21 mouse cellular contexts compared by ENCODE assay signal in genomic region chr3:32856362-32857107, GRCm38 (mm10).
"Had no signal": no experiment of that assay in that cellular context is flagged by ENCODE, and none has a peak within 500 bp of the region (broad histone marks: within the 10 kb centered on the region; RNA-seq: fewer than 3 reads in every experiment).

No protein-coding gene starts in this region.

- H3K4me2 ChIP-seq: intestine, embryonic 15.5 days; limb, embryonic 13.5 days; liver, embryonic 12.5 days; liver, embryonic 15.5 days; lung, embryonic 15.5 days; midbrain, embryonic 11.5 days; stomach, embryonic 15.5 days had no signal

- H3K9me3 ChIP-seq: intestine, embryonic 15.5 days; limb, embryonic 10.5 days; limb, embryonic 13.5 days; liver, embryonic 12.5 days; liver, embryonic 15.5 days; lung, embryonic 15.5 days; stomach, embryonic 15.5 days had no signal

- H3K4me3 ChIP-seq: intestine, embryonic 15.5 days; layer of hippocampus, adult 2 months; limb, embryonic 10.5 days; limb, embryonic 13.5 days; liver, embryonic 12.5 days; liver, embryonic 15.5 days; lung, embryonic 15.5 days; megakaryocyte, embryonic 14.5 days; stomach, embryonic 15.5 days had no signal

- DNase-seq: kidney, adult 11 months; kidney, postnatal 10 days; layer of hippocampus, adult 9-11 months; liver; lung, adult 18-20 months; lung, postnatal 10 days; lung, postnatal 36 days; midbrain, embryonic 14.5 days; thymus, adult 18-20 months; thymus, postnatal 14 days; thymus, postnatal 4 days had no signal

- ATAC-seq: intestine, embryonic 15.5 days; liver, embryonic 12.5 days had no signal

- H3K27ac ChIP-seq: intestine, embryonic 15.5 days; layer of hippocampus, adult 2 months; limb, embryonic 10.5 days; limb, embryonic 13.5 days; liver, embryonic 12.5 days; liver, embryonic 15.5 days; lung, embryonic 15.5 days; stomach, embryonic 15.5 days had no signal

- H3K36me3 ChIP-seq: intestine, embryonic 15.5 days; limb, embryonic 10.5 days; limb, embryonic 13.5 days; liver, embryonic 12.5 days; liver, embryonic 15.5 days; lung, embryonic 15.5 days; stomach, embryonic 15.5 days had no signal

- H3K4me1 ChIP-seq: intestine, embryonic 15.5 days; limb, embryonic 10.5 days; limb, embryonic 13.5 days; liver, embryonic 12.5 days; liver, embryonic 15.5 days; lung, embryonic 15.5 days; megakaryocyte, embryonic 14.5 days; stomach, embryonic 15.5 days had no signal

- H3K9ac ChIP-seq: intestine, embryonic 15.5 days; limb, embryonic 13.5 days; liver, embryonic 12.5 days; liver, embryonic 15.5 days; lung, embryonic 15.5 days; stomach, embryonic 15.5 days had no signal

- H3K27me3 ChIP-seq: intestine, embryonic 15.5 days; limb, embryonic 13.5 days; liver, embryonic 12.5 days; liver, embryonic 15.5 days; lung, embryonic 15.5 days; megakaryocyte, embryonic 14.5 days; stomach, embryonic 15.5 days had no signal
